Mouse (Mus musculus): Measurements from ENCODE around the gene Smug1.
A peak's percentile ranks its signal among the peaks of the same experiment; 100 is the strongest.

Smug1 gene

GRCm38 (mm10) chr15:103176874-103177421 lies 10.1 kb upstream of the Smug1 start:
- peak; percentile 97 to 99 for DNase-seq

- no peak for DNase-seq
These were observed 6.4 kb upstream of the Smug1 start for GRCm38 (mm10) chr15:103173251-103173650.

GRCm38 (mm10) chr15:103172537-103172936 lies 5.6 kb upstream of the Smug1 start:
- DNase-seq, result peak; percentile 79 to 81

- DNase-seq, result no peak
These were observed 4.4 kb upstream of the Smug1 start for GRCm38 (mm10) chr15:103171276-103171675.

- DNase-seq, result no peak
These were observed 3.4 kb upstream of the Smug1 start for GRCm38 (mm10) chr15:103170316-103170679.

GRCm38 (mm10) chr15:103169612-103170315 lies 2.9 kb upstream of the Smug1 start:
- no peak for DNase-seq

- no peak for DNase-seq
These were observed 2.1 kb upstream of the Smug1 start for GRCm38 (mm10) chr15:103168801-103169611.

- DNase-seq, result no peak
These were observed 894 bp upstream of the Smug1 start for GRCm38 (mm10) chr15:103167786-103168185.

- no peak for DNase-seq
These were observed 968 bp downstream of the Smug1 start for GRCm38 (mm10) chr15:103165924-103166323.

- peak; percentile 94 to 96 for DNase-seq
These were observed 1.5 kb downstream of the Smug1 start for GRCm38 (mm10) chr15:103165379-103165778.

GRCm38 (mm10) chr15:103163182-103163919 lies 3.5 kb downstream of the Smug1 start:
- peak; percentile 94 to 96 for DNase-seq

- no peak for DNase-seq
These were observed 9.3 kb downstream of the Smug1 start for GRCm38 (mm10) chr15:103157585-103157984.

- no peak for DNase-seq
These were observed 10.0 kb downstream of the Smug1 start for GRCm38 (mm10) chr15:103156890-103157289.

- peak; percentile 36 to 38 for DNase-seq
These were observed 11.2 kb downstream of the Smug1 start for GRCm38 (mm10) chr15:103155366-103156321.

- no peak for DNase-seq
These were observed 13.8 kb downstream of the Smug1 start for GRCm38 (mm10) chr15:103152890-103153610.

- DNase-seq, result no peak
These were observed 14.5 kb downstream of the Smug1 start for GRCm38 (mm10) chr15:103152371-103152770.

- DNase-seq, result peak; percentile 88 to 89
These were observed 19.1 kb downstream of the Smug1 start for GRCm38 (mm10) chr15:103147779-103148178.

- DNase-seq, result no peak
These were observed 19.5 kb downstream of the Smug1 start for GRCm38 (mm10) chr15:103147422-103147690.

- peak; percentile 66 to 67 for DNase-seq
These were observed 20.1 kb downstream of the Smug1 start for GRCm38 (mm10) chr15:103146627-103147421.

- peak in 1 of 2 experiments; percentile 36 for DNase-seq
These were observed 21.1 kb downstream of the Smug1 start for GRCm38 (mm10) chr15:103145635-103146299.

Measured in cerebellum, postnatal 10 days (tissue).